Mouse (Mus musculus) E14TG2a.4 (cell line): Measurements from ENCODE around the gene Csf2rb2.
"Not testable (repeated sequence)": the region's sequence is repeated elsewhere in the genome, so short reads cannot be mapped to it uniquely, and the experiment has no call there.

Experiments
- CTCF ChIP-seq: conservative IDR thresholded peaks from 2 replicates; pipeline ENCODE4 v1.5.1; 2014; ENCODE audit warnings: low read length
- NANOG ChIP-seq: IDR thresholded peaks from 2 replicates; pipeline ENCODE4 v1.6.1; 2014; ENCODE audit warnings: borderline replicate concordance, low read length, mixed read lengths
- POU5F1 ChIP-seq: IDR thresholded peaks from 2 replicates; pipeline ENCODE4 v1.6.1; 2014; ENCODE audit warnings: low read length, borderline replicate concordance

- TF ChIP-seq CTCF, NANOG, POU5F1: not testable (repeated sequence)
Observed at GRCm38 (mm10) chr15:78340919-78341318, 35.4 kb upstream of the Csf2rb2 start.
